Mouse (Mus musculus): ENCODE results near the gene Klc4. TPM values are rescaled to one million over a fixed set of nuclear protein-coding genes. Genes with fewer than 3 reads are reported as not detected.

Gene Klc4
- total and polyA plus RNA-seq, 2 experiments from 2014 or later: 25.1 to 29.0 TPM

GRCm38 (mm10) chr17:46639929-46640328, 5.9 kb downstream of the Klc4 start:
- no peaks in the 10 kb centered on the region for H3K9me3 ChIP-seq (replicated peaks; ENCODE audit: control insufficient read depth, low read length)
- no peak overlapping the region for H3K27ac ChIP-seq (ENCODE audit: low read depth)
- H3K27me3 ChIP-seq (ENCODE audit: control insufficient read depth, insufficient read depth, low read length): no peaks in the 10 kb centered on the region
- no peak overlapping the region for H3K4me2 ChIP-seq (ENCODE audit: low read depth, low read length)
- TF ChIP-seq EP300 (IDR thresholded peaks at IDR 0.05; ENCODE audit: low read depth) (no peak), CTCF (IDR thresholded peaks at IDR 0.05; ENCODE audit: low read depth) (no peak)
- H3K36me3 ChIP-seq (replicated peaks; ENCODE audit: control insufficient read depth, insufficient read depth, low read length): peaks cover 54% of the 10 kb centered on the region
- WGBS: 75% methylated on average over 9 of the region's 9 CpGs
- H3K4me1 ChIP-seq (ENCODE audit: control insufficient read depth, insufficient read depth): peaks cover 5% of the 10 kb centered on the region; the same call in 1 of the 2 replicates
- H3K9ac ChIP-seq (replicated peaks; ENCODE audit: low read depth, low read length): no peak overlapping the region
- no peak overlapping the region for H3K4me3 ChIP-seq (ENCODE audit: low read depth, low read length)
- DNase-seq (ENCODE audit: low spot score): no peak
- no peak for ATAC-seq (ENCODE audit: insufficient read depth, low read depth)

- TF ChIP-seq CTCF (IDR thresholded peaks at IDR 0.05; ENCODE audit: low read depth): peak; percentile 75
- TF ChIP-seq EP300 (IDR thresholded peaks at IDR 0.05; ENCODE audit: low read depth): no peak
- no peaks in the 10 kb centered on the region for H3K27me3 ChIP-seq (ENCODE audit: control insufficient read depth, insufficient read depth, low read length)
- no peak overlapping the region for H3K9ac ChIP-seq (replicated peaks; ENCODE audit: low read depth, low read length)
- 22% methylated on average over 15 of the region's 15 CpGs for WGBS
- H3K27ac ChIP-seq (ENCODE audit: low read depth): no peak overlapping the region
- peak; percentile 77 for DNase-seq (ENCODE audit: low spot score)
- H3K4me3 ChIP-seq (ENCODE audit: low read depth, low read length): no peak overlapping the region
- H3K9me3 ChIP-seq (replicated peaks; ENCODE audit: control insufficient read depth, low read length): no peaks in the 10 kb centered on the region
- H3K36me3 ChIP-seq (replicated peaks; ENCODE audit: control insufficient read depth, insufficient read depth, low read length): peaks cover 55% of the 10 kb centered on the region
- peak overlapping the region; percentile 35; the same call in 1 of the 2 replicates for H3K4me2 ChIP-seq (ENCODE audit: low read depth, low read length)
- peak; percentile 49 for ATAC-seq (ENCODE audit: insufficient read depth, low read depth)
- H3K4me1 ChIP-seq (ENCODE audit: control insufficient read depth, insufficient read depth): no peaks in the 10 kb centered on the region
Measured at GRCm38 (mm10) chr17:46636831-46637523, 8.8 kb downstream of the Klc4 start.

- Histone ChIP-seq H3K27ac (ENCODE audit: low read depth) (peak overlapping the region; percentile 78), H3K4me1 (ENCODE audit: control insufficient read depth, insufficient read depth) (peaks cover 20% of the 10 kb centered on the region)
Measured at GRCm38 (mm10) chr17:46629685-46630441, 16.0 kb downstream of the Klc4 start.

GRCm38 (mm10) chr17:46628791-46629684, 16.8 kb downstream of the Klc4 start, which contains the start of gene Ptk7:
Gene Ptk7 (minus strand): TSS chr17:46629504.
- ATAC-seq (ENCODE audit: insufficient read depth, low read depth): peak; percentile 57
- Histone ChIP-seq H3K27me3 (ENCODE audit: control insufficient read depth, insufficient read depth, low read length) (no peaks in the 10 kb centered on the region), H3K36me3 (replicated peaks; ENCODE audit: control insufficient read depth, insufficient read depth, low read length) (peaks cover 24% of the 10 kb centered on the region), H3K4me1 (ENCODE audit: control insufficient read depth, insufficient read depth) (peaks cover 28% of the 10 kb centered on the region), H3K27ac (ENCODE audit: low read depth) (peak within 1 kb of the TSS; percentile 78), H3K4me2 (ENCODE audit: low read depth, low read length) (peak within 1 kb of the TSS; percentile 76), H3K4me3 (ENCODE audit: low read depth, low read length) (peak within 1 kb of the TSS; percentile 81), H3K9ac (replicated peaks; ENCODE audit: low read depth, low read length) (peak within 1 kb of the TSS; percentile 64), H3K9me3 (replicated peaks; ENCODE audit: control insufficient read depth, low read length) (no peaks in the 10 kb centered on the region)
- TF ChIP-seq CTCF (IDR thresholded peaks at IDR 0.05; ENCODE audit: low read depth) (no peak), EP300 (IDR thresholded peaks at IDR 0.05; ENCODE audit: low read depth) (no peak)
- under 1% methylated on average over 50 of the region's 90 CpGs for WGBS
- DNase-seq (ENCODE audit: low spot score): peak; percentile 62

More at GRCm38 (mm10) chr17:46629685-46630441, 16.0 kb downstream of the Klc4 start:
- Histone ChIP-seq H3K36me3 (replicated peaks; ENCODE audit: control insufficient read depth, insufficient read depth, low read length) (peaks cover 25% of the 10 kb centered on the region), H3K9me3 (replicated peaks; ENCODE audit: control insufficient read depth, low read length) (no peaks in the 10 kb centered on the region), H3K9ac (replicated peaks; ENCODE audit: low read depth, low read length) (peak overlapping the region; percentile 64), H3K4me3 (ENCODE audit: low read depth, low read length) (peak overlapping the region; percentile 81), H3K27me3 (ENCODE audit: control insufficient read depth, insufficient read depth, low read length) (no peaks in the 10 kb centered on the region), H3K4me2 (ENCODE audit: low read depth, low read length) (peak overlapping the region; percentile 76)
- peak; percentile 53 for DNase-seq (ENCODE audit: low spot score)
- ATAC-seq (ENCODE audit: insufficient read depth, low read depth): peak; percentile 61
- 17% methylated on average over 12 of the region's 12 CpGs for WGBS
- TF ChIP-seq CTCF (IDR thresholded peaks at IDR 0.05; ENCODE audit: low read depth) (no peak), EP300 (IDR thresholded peaks at IDR 0.05; ENCODE audit: low read depth) (no peak)

- peak; percentile 22 for DNase-seq (ENCODE audit: low spot score)
- peaks cover 34% of the 10 kb centered on the region for H3K4me1 ChIP-seq (ENCODE audit: control insufficient read depth, insufficient read depth)
- no peaks in the 10 kb centered on the region for H3K27me3 ChIP-seq (ENCODE audit: control insufficient read depth, insufficient read depth, low read length)
- H3K4me3 ChIP-seq (ENCODE audit: low read depth, low read length): peak overlapping the region; percentile 81
- peak overlapping the region; percentile 76 for H3K4me2 ChIP-seq (ENCODE audit: low read depth, low read length)
- no peak for TF ChIP-seq EP300 (IDR thresholded peaks at IDR 0.05; ENCODE audit: low read depth)
- TF ChIP-seq CTCF (IDR thresholded peaks at IDR 0.05; ENCODE audit: low read depth): no peak
- H3K9me3 ChIP-seq (replicated peaks; ENCODE audit: control insufficient read depth, low read length): no peaks in the 10 kb centered on the region
- H3K9ac ChIP-seq (replicated peaks; ENCODE audit: low read depth, low read length): peak overlapping the region; percentile 64
- peaks cover 18% of the 10 kb centered on the region for H3K36me3 ChIP-seq (replicated peaks; ENCODE audit: control insufficient read depth, insufficient read depth, low read length)
- peak overlapping the region; percentile 78 for H3K27ac ChIP-seq (ENCODE audit: low read depth)
- under 1% methylated on average over 13 of the region's 13 CpGs for WGBS
- ATAC-seq (ENCODE audit: insufficient read depth, low read depth): peak; percentile 4; the same call in 1 of the 2 replicates
Measured at GRCm38 (mm10) chr17:46628471-46628790, 17.4 kb downstream of the Klc4 start.
